Mouse (Mus musculus): ENCODE data around the gene Acsbg2. TPM values are rescaled to one million over a fixed set of nuclear protein-coding genes. Genes with fewer than 3 reads are reported as not detected.

Acsbg2 gene
- total and polyA plus RNA-seq, 3 experiments = not detected

DNA sequence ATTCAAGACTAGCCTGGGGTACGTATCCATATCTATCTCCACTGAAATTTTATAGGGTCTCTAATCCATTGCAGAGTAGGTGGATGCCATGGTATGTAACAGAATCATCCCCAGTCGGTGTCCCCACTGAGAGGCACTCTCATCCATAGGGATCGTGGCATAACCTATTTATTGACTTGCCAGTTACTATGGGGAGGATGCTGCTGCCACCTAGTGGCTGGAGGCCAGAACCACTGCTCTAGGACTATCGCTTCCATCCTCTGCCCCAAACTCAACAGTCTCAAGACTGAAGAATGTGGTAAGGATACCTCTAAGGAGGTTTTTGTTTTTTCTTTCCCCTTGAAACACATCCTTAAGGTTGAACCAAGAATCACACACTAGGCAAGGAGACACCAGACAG lies 16.0 kb downstream of the Acsbg2 start (continued):
- TF ChIP-seq MAFK (IDR thresholded peaks at IDR 0.05; ENCODE audit: borderline replicate concordance, low read depth, low read length) (no peak), POLR2AphosphoS5 (IDR thresholded peaks at IDR 0.05; ENCODE audit: borderline replicate concordance, low read depth, low read length) (no peak), E2F4 (IDR thresholded peaks at IDR 0.05; ENCODE audit: borderline replicate concordance, low read depth, low read length) (no peak), MAX (IDR thresholded peaks at IDR 0.05; ENCODE audit: low read length) (no peak), ELF1 (IDR thresholded peaks at IDR 0.05; ENCODE audit: low read depth, low read length) (no peak), NRF1 (IDR thresholded peaks at IDR 0.05; ENCODE audit: insufficient read depth, low read depth, low read length, poor library complexity, severe bottlenecking) (no peak), RCOR1 (IDR thresholded peaks at IDR 0.05; ENCODE audit: low read depth, low read length) (no peak), ZMIZ1 (IDR thresholded peaks at IDR 0.05; ENCODE audit: low read depth, low read length) (no peak), MYB (IDR thresholded peaks at IDR 0.05; ENCODE audit: low read depth, low read length) (no peak)

DNA sequence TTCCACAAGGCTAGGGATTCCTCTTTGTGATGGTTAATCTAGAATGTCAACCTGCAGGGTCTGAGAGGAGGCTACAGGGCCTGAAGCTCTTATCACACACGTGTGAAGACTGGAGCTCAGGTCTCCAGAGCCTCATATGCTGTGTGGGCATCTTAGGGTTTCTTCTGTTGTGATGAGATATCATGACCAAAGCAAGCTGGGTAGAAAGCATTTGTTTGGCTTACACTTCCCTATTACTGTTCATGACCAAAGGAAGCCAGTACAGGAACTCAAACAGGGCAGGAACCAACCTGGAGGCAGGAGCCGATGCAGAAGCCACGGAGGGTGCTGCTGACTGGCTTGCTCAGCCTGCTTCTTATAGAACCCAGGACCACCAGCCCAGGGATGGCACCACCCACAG lies 18.8 kb downstream of the Acsbg2 start:
- H3K36me3 ChIP-seq (ENCODE audit: control insufficient read depth in 1 of 2, insufficient read depth in 2 of 2, low read length in 2 of 2) = peaks cover 0 to 5% of the 10 kb centered on the region in 2 experiments; a peak in 2 of 4 replicates

DNA sequence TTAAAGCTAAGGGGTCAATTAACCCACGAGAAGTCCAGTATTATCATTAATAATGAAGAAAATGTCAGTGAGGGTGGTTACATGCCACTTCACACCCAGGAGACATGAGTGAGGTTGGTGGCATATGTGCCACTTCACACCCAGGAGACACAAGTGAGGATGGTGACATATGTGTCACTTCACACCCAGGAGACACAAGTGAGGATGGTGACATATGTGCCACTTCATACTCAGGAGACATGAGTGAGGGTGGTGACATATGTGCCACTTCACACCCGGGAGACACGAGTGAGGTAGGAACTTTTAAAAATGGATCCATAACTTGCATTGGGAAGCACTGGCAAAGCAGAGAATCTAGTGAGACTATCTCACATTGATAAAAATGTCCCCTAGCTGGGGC lies 23.1 kb downstream of the Acsbg2 start:
- H3K36me3 ChIP-seq (ENCODE audit: control insufficient read depth in 1 of 2, insufficient read depth in 2 of 2, low read length in 2 of 2) = no peaks in the 10 kb centered on the region
- no peak overlapping the region for H3K4me3 ChIP-seq (ENCODE audit: control insufficient read depth in 1 of 2, insufficient read depth in 1 of 2, low read depth in 2 of 2, low read length in 2 of 2)
- no peaks in the 10 kb centered on the region for H3K79me2 ChIP-seq (ENCODE audit: control insufficient read depth, insufficient read depth, low read length, poor library complexity)
- no peak overlapping the region for H3K9ac ChIP-seq (ENCODE audit: control insufficient read depth, low read depth, low read length, poor library complexity, severe bottlenecking)
- no peaks in the 10 kb centered on the region for H3K27me3 ChIP-seq (ENCODE audit: control insufficient read depth in 1 of 2, insufficient read depth in 2 of 2, low read length in 2 of 2)
- no peak for DNase-seq (ENCODE audit: low read depth, low spot score)
- TF ChIP-seq TAL1 (IDR thresholded peaks at IDR 0.05; ENCODE audit: low read length) (no peak), GATA1 (IDR thresholded peaks at IDR 0.05; ENCODE audit: low read depth, low read length) (no peak), ZKSCAN1 (IDR thresholded peaks at IDR 0.05; ENCODE audit: low read depth, low read length) (no peak), TBP (IDR thresholded peaks at IDR 0.05; ENCODE audit: low read depth, low read length) (no peak)
- H3K9me3 ChIP-seq (replicated peaks; ENCODE audit: insufficient read depth, low read length) = no peaks in the 10 kb centered on the region
- no peak overlapping the region for H3K27ac ChIP-seq (ENCODE audit: control insufficient read depth, low read depth, low read length)
- peaks cover 0 to 4% of the 10 kb centered on the region in 2 experiments; a peak in 1 of 4 replicates for H3K4me1 ChIP-seq (ENCODE audit: control insufficient read depth in 1 of 2, insufficient read depth in 2 of 2, low read length in 2 of 2)

More for the DNA sequence above, 18.8 kb downstream of the Acsbg2 start:
- Histone ChIP-seq H3K4me1 (ENCODE audit: control insufficient read depth in 1 of 2, insufficient read depth in 2 of 2, low read length in 2 of 2) (peaks cover 8 to 10% of the 10 kb centered on the region in 2 experiments; a peak in 3 of 4 replicates), H3K9me3 (replicated peaks; ENCODE audit: insufficient read depth, low read length) (no peaks in the 10 kb centered on the region), H3K27me3 (ENCODE audit: control insufficient read depth in 1 of 2, insufficient read depth in 2 of 2, low read length in 2 of 2) (no peaks in the 10 kb centered on the region), H3K9ac (ENCODE audit: control insufficient read depth, low read depth, low read length, poor library complexity, severe bottlenecking) (no peak overlapping the region), H3K27ac (ENCODE audit: control insufficient read depth, low read depth, low read length) (no peak overlapping the region), H3K79me2 (ENCODE audit: control insufficient read depth, insufficient read depth, low read length, poor library complexity) (no peaks in the 10 kb centered on the region), H3K4me3 (ENCODE audit: control insufficient read depth in 1 of 2, insufficient read depth in 1 of 2, low read depth in 2 of 2, low read length in 2 of 2) (no peak overlapping the region)
- DNase-seq (ENCODE audit: low read depth, low spot score) = peak; percentile 56
- no peak for TF ChIP-seq ZMIZ1 (IDR thresholded peaks at IDR 0.05; ENCODE audit: low read depth, low read length)
- no peak for TF ChIP-seq MAZ (IDR thresholded peaks at IDR 0.05; ENCODE audit: low read depth, low read length)
- 0 out of 2 replicates have a peak, but pooled peaks have one; percentile 15 for TF ChIP-seq ETS1 (IDR thresholded peaks at IDR 0.05; ENCODE audit: low read depth, low read length)
- TF ChIP-seq NRF1 (IDR thresholded peaks at IDR 0.05; ENCODE audit: insufficient read depth, low read depth, low read length, poor library complexity, severe bottlenecking) = no peak
- TF ChIP-seq ZC3H11A (IDR thresholded peaks at IDR 0.05; ENCODE audit: low read depth, low read length) = no peak
- 0 out of 4 replicates have a peak, but pooled peaks of 1 of the 2 experiments have one; percentile 16 for TF ChIP-seq EP300 (IDR thresholded peaks at IDR 0.05; ENCODE audit: low read depth in 1 of 2, low read length in 2 of 2)
- 0 out of 2 replicates have a peak, but pooled peaks have one; percentile 8 for TF ChIP-seq TCF12 (IDR thresholded peaks at IDR 0.05; ENCODE audit: low read depth, low read length)
- no peak for TF ChIP-seq MYB (IDR thresholded peaks at IDR 0.05; ENCODE audit: low read depth, low read length)
- TF ChIP-seq ZNF384 (IDR thresholded peaks at IDR 0.05; ENCODE audit: low read depth, low read length) = no peak
- TF ChIP-seq E2F4 (IDR thresholded peaks at IDR 0.05; ENCODE audit: borderline replicate concordance, low read depth, low read length) = no peak
- no peak for TF ChIP-seq MAX (IDR thresholded peaks at IDR 0.05; ENCODE audit: low read length)
- peak; percentile 31; the same call in 1 of the 2 replicates for TF ChIP-seq BHLHE40 (IDR thresholded peaks at IDR 0.05; ENCODE audit: borderline replicate concordance, low read depth, low read length)
- TF ChIP-seq TAL1 (IDR thresholded peaks at IDR 0.05; ENCODE audit: low read length) = peak; percentile 40
